Mouse (Mus musculus): ENCODE data around the gene Pdss2.

The Pdss2 gene

GRCm38 (mm10) chr10:43378279-43378678 is 157.0 kb downstream of the Pdss2 start:
- Histone ChIP-seq H3K36me3 (ENCODE audit: insufficient read depth, low read length) (no peaks in the 10 kb centered on the region), H3K4me3 (replicated peaks; ENCODE audit: low read length) (no peak overlapping the region), H3K9me3 (ENCODE audit: low read length) (no peaks in the 10 kb centered on the region), H3K4me1 (replicated peaks; ENCODE audit: low read depth, low read length) (peaks cover 10% of the 10 kb centered on the region), H3K27me3 (ENCODE audit: insufficient read depth, low read length) (no peaks in the 10 kb centered on the region)
- TF ChIP-seq CTCF (conservative IDR thresholded peaks at IDR 0.05; ENCODE audit: low read length) = peak; percentile 89
- no peak for TF ChIP-seq POU5F1 (IDR thresholded peaks at IDR 0.05; ENCODE audit: borderline replicate concordance, low read length)

GRCm38 (mm10) chr10:43378732-43379644 is 157.7 kb downstream of the Pdss2 start:
- Histone ChIP-seq H3K27me3 (ENCODE audit: insufficient read depth, low read length) (no peaks in the 10 kb centered on the region), H3K4me3 (replicated peaks; ENCODE audit: low read length) (no peak overlapping the region), H3K4me1 (replicated peaks; ENCODE audit: low read depth, low read length) (peaks cover 3% of the 10 kb centered on the region), H3K9me3 (ENCODE audit: low read length) (no peaks in the 10 kb centered on the region), H3K36me3 (ENCODE audit: insufficient read depth, low read length) (no peaks in the 10 kb centered on the region)
- TF ChIP-seq NANOG (IDR thresholded peaks at IDR 0.05; ENCODE audit: borderline replicate concordance, low read length) (no peak), CTCF (conservative IDR thresholded peaks at IDR 0.05; ENCODE audit: low read length) (no peak), POU5F1 (IDR thresholded peaks at IDR 0.05; ENCODE audit: borderline replicate concordance, low read length) (no peak)

GRCm38 (mm10) chr10:43382660-43383059 is 161.4 kb downstream of the Pdss2 start:
- Histone ChIP-seq H3K9me3 (ENCODE audit: low read length) (peaks cover 7% of the 10 kb centered on the region), H3K4me3 (replicated peaks; ENCODE audit: low read length) (no peak overlapping the region), H3K27me3 (ENCODE audit: insufficient read depth, low read length) (no peaks in the 10 kb centered on the region), H3K36me3 (ENCODE audit: insufficient read depth, low read length) (no peaks in the 10 kb centered on the region), H3K4me1 (replicated peaks; ENCODE audit: low read depth, low read length) (no peaks in the 10 kb centered on the region)
- TF ChIP-seq CTCF (conservative IDR thresholded peaks at IDR 0.05; ENCODE audit: low read length) (no peak), NANOG (IDR thresholded peaks at IDR 0.05; ENCODE audit: borderline replicate concordance, low read length) (no peak), POU5F1 (IDR thresholded peaks at IDR 0.05; ENCODE audit: borderline replicate concordance, low read length) (no peak)

GRCm38 (mm10) chr10:43384623-43385022 is 163.3 kb downstream of the Pdss2 start:
- Histone ChIP-seq H3K27me3 (ENCODE audit: insufficient read depth, low read length) (no peaks in the 10 kb centered on the region), H3K4me3 (replicated peaks; ENCODE audit: low read length) (no peak overlapping the region), H3K9me3 (ENCODE audit: low read length) (peaks cover 7% of the 10 kb centered on the region), H3K36me3 (ENCODE audit: insufficient read depth, low read length) (no peaks in the 10 kb centered on the region), H3K4me1 (replicated peaks; ENCODE audit: low read depth, low read length) (no peaks in the 10 kb centered on the region)
- TF ChIP-seq POU5F1 (IDR thresholded peaks at IDR 0.05; ENCODE audit: borderline replicate concordance, low read length) (no peak), NANOG (IDR thresholded peaks at IDR 0.05; ENCODE audit: borderline replicate concordance, low read length) (no peak), CTCF (conservative IDR thresholded peaks at IDR 0.05; ENCODE audit: low read length) (no peak)

GRCm38 (mm10) chr10:43392921-43393320 is 171.6 kb downstream of the Pdss2 start:
- Histone ChIP-seq H3K9me3 (ENCODE audit: low read length) (no peaks in the 10 kb centered on the region), H3K36me3 (ENCODE audit: insufficient read depth, low read length) (peaks cover 6% of the 10 kb centered on the region; the same call in 1 of the 2 replicates), H3K4me1 (replicated peaks; ENCODE audit: low read depth, low read length) (peaks cover 6% of the 10 kb centered on the region; the same call in 1 of the 2 replicates), H3K4me3 (replicated peaks; ENCODE audit: low read length) (no peak overlapping the region), H3K27me3 (ENCODE audit: insufficient read depth, low read length) (no peaks in the 10 kb centered on the region)
- no peak for TF ChIP-seq POU5F1 (IDR thresholded peaks at IDR 0.05; ENCODE audit: borderline replicate concordance, low read length)
- TF ChIP-seq CTCF (conservative IDR thresholded peaks at IDR 0.05; ENCODE audit: low read length) = no peak
- no peak for TF ChIP-seq NANOG (IDR thresholded peaks at IDR 0.05; ENCODE audit: borderline replicate concordance, low read length)

GRCm38 (mm10) chr10:43393818-43394217 is 172.5 kb downstream of the Pdss2 start:
- Histone ChIP-seq H3K4me1 (replicated peaks; ENCODE audit: low read depth, low read length) (peaks cover 6% of the 10 kb centered on the region; the same call in 1 of the 2 replicates), H3K27me3 (ENCODE audit: insufficient read depth, low read length) (no peaks in the 10 kb centered on the region), H3K9me3 (ENCODE audit: low read length) (no peaks in the 10 kb centered on the region), H3K36me3 (ENCODE audit: insufficient read depth, low read length) (peaks cover 11% of the 10 kb centered on the region), H3K4me3 (replicated peaks; ENCODE audit: low read length) (no peak overlapping the region)
- TF ChIP-seq POU5F1 (IDR thresholded peaks at IDR 0.05; ENCODE audit: borderline replicate concordance, low read length) (no peak), CTCF (conservative IDR thresholded peaks at IDR 0.05; ENCODE audit: low read length) (no peak), NANOG (IDR thresholded peaks at IDR 0.05; ENCODE audit: borderline replicate concordance, low read length) (no peak)

- H3K4me1 ChIP-seq (replicated peaks; ENCODE audit: low read depth, low read length) = peaks cover 6% of the 10 kb centered on the region; the same call in 1 of the 2 replicates
- H3K27me3 ChIP-seq (ENCODE audit: insufficient read depth, low read length) = no peaks in the 10 kb centered on the region
- no peak overlapping the region for H3K4me3 ChIP-seq (replicated peaks; ENCODE audit: low read length)
- H3K9me3 ChIP-seq (ENCODE audit: low read length) = no peaks in the 10 kb centered on the region
- TF ChIP-seq POU5F1 (IDR thresholded peaks at IDR 0.05; ENCODE audit: borderline replicate concordance, low read length) = no peak
- TF ChIP-seq CTCF (conservative IDR thresholded peaks at IDR 0.05; ENCODE audit: low read length) = no peak
- no peak for TF ChIP-seq NANOG (IDR thresholded peaks at IDR 0.05; ENCODE audit: borderline replicate concordance, low read length)
- peaks cover 13% of the 10 kb centered on the region for H3K36me3 ChIP-seq (ENCODE audit: insufficient read depth, low read length)
Observed at GRCm38 (mm10) chr10:43395824-43396223, 174.5 kb downstream of the Pdss2 start.

GRCm38 (mm10) chr10:43399596-43400316 is 178.5 kb downstream of the Pdss2 start:
- no peak for TF ChIP-seq POU5F1 (IDR thresholded peaks at IDR 0.05; ENCODE audit: borderline replicate concordance, low read length)
- no peak for TF ChIP-seq NANOG (IDR thresholded peaks at IDR 0.05; ENCODE audit: borderline replicate concordance, low read length)
- TF ChIP-seq CTCF (conservative IDR thresholded peaks at IDR 0.05; ENCODE audit: low read length) = no peak
- Histone ChIP-seq H3K4me1 (replicated peaks; ENCODE audit: low read depth, low read length) (no peaks in the 10 kb centered on the region), H3K9me3 (ENCODE audit: low read length) (no peaks in the 10 kb centered on the region), H3K27me3 (ENCODE audit: insufficient read depth, low read length) (no peaks in the 10 kb centered on the region), H3K36me3 (ENCODE audit: insufficient read depth, low read length) (peaks cover 9% of the 10 kb centered on the region; the same call in 1 of the 2 replicates), H3K4me3 (replicated peaks; ENCODE audit: low read length) (no peak overlapping the region)

Measured in E14TG2a.4 (cell line).